Mouse (Mus musculus): Measurements from ENCODE around the gene Tbr1. TPM values are rescaled to one million over a fixed set of nuclear protein-coding genes. Genes with fewer than 3 reads are reported as not detected.

The Tbr1 gene
- polyA plus RNA-seq, 1 experiment from 2014 or later, result 42.2 TPM

DNA sequence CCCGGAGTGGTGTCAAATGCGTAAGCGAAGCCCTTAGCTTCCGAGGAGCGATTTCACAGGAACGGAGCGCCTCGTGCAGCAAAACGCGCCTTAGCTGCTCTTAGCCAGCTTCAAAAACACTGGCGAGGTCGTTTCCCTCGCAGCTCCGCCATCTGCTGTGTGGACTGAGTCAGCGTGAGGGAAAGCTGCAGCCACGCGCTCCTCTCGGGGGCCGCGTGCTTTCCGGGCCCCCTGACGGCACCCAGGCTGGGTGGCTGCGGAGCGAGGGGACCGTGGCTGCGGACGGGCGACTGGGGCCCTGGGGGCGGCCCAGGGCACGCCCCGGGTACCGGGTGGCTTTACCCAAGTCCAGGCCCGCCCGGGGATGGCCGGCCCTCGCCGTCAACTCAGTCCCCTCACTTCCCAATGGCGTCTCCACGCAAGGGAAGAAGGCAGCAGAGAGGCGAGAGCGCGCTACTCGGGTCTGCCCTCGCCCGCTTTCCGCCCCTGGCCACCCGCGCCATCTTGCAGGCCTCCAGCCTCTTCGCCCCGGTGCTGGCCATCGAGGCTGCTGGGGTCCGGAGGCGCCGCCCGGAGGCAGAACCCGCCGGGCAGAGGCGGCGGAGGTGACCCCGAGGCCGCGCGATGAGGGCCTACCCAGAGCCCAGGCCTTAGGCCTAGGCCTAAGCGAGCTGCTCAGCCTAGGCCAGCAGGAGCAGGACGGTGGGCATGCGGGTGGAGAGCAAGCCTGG is 13.0 kb downstream of the Tbr1 start:
- Histone ChIP-seq H3K4me3 (replicated peaks; ENCODE audit: low read length) (peak overlapping the region; percentile 47), H3K27me3 (replicated peaks; ENCODE audit: control insufficient read depth, insufficient read depth, low read length) (peaks cover 3% of the 10 kb centered on the region), H3K36me3 (ENCODE audit: control insufficient read depth, insufficient read depth) (no peaks in the 10 kb centered on the region), H3K4me1 (replicated peaks; ENCODE audit: control insufficient read depth, insufficient read depth, low read length) (peaks cover 18% of the 10 kb centered on the region), H3K9me3 (ENCODE audit: control insufficient read depth, low read length) (no peaks in the 10 kb centered on the region), H3K9ac (replicated peaks; ENCODE audit: low read depth, low read length) (peak overlapping the region; percentile 77), H3K4me2 (ENCODE audit: low read length) (peak overlapping the region; percentile 87), H3K27ac (ENCODE audit: low read length) (peak overlapping the region; percentile 93)
- WGBS, result 5% methylated on average over 65 of the region's 66 CpGs
- ATAC-seq, result peak; percentile 73

DNA sequence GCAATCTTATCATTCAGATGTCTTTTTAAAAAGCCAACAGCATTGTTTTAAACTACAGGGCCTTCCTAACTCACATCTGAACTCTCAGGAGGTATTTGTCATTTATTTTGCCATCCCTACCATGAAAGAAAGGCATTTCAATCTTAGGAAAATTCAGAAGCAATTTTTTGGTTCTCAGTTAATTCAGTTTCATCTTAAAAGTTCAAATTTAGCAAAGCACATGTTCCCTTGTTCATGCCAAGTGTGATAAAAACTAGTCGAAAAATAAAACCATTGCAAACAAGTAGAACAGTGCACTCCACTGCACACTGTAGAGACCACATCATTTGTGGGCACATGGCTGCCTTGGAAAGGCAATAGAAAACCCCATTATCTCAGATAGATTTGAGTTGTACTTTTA is 15.5 kb downstream of the Tbr1 start:
- H3K4me3 ChIP-seq (replicated peaks; ENCODE audit: low read length), result no peak overlapping the region
- H3K36me3 ChIP-seq (ENCODE audit: control insufficient read depth, insufficient read depth), result no peaks in the 10 kb centered on the region
- no peak overlapping the region for H3K27ac ChIP-seq (ENCODE audit: low read length)
- H3K4me1 ChIP-seq (replicated peaks; ENCODE audit: control insufficient read depth, insufficient read depth, low read length), result peaks cover 7% of the 10 kb centered on the region
- H3K27me3 ChIP-seq (replicated peaks; ENCODE audit: control insufficient read depth, insufficient read depth, low read length), result no peaks in the 10 kb centered on the region
- WGBS, result 65% methylated on average over 1 of the region's 1 CpGs
- no peaks in the 10 kb centered on the region for H3K9me3 ChIP-seq (ENCODE audit: control insufficient read depth, low read length)
- no peak for ATAC-seq
- H3K4me2 ChIP-seq (ENCODE audit: low read length), result no peak overlapping the region
- H3K9ac ChIP-seq (replicated peaks; ENCODE audit: low read depth, low read length), result no peak overlapping the region

GRCm38 (mm10) chr2:61820203-61820602 is 17.5 kb downstream of the Tbr1 start:
- Histone ChIP-seq H3K27me3 (replicated peaks; ENCODE audit: control insufficient read depth, insufficient read depth, low read length) (no peaks in the 10 kb centered on the region), H3K4me3 (replicated peaks; ENCODE audit: low read length) (no peak overlapping the region), H3K27ac (ENCODE audit: low read length) (no peak overlapping the region), H3K4me2 (ENCODE audit: low read length) (no peak overlapping the region), H3K4me1 (replicated peaks; ENCODE audit: control insufficient read depth, insufficient read depth, low read length) (peaks cover 7% of the 10 kb centered on the region), H3K9ac (replicated peaks; ENCODE audit: low read depth, low read length) (no peak overlapping the region), H3K36me3 (ENCODE audit: control insufficient read depth, insufficient read depth) (no peaks in the 10 kb centered on the region), H3K9me3 (ENCODE audit: control insufficient read depth, low read length) (no peaks in the 10 kb centered on the region)
- 67% methylated on average over 4 of the region's 4 CpGs for WGBS
- ATAC-seq, result no peak

- WGBS, result 93% methylated on average over 1 of the region's 1 CpGs
- no peaks in the 10 kb centered on the region for H3K9me3 ChIP-seq (ENCODE audit: control insufficient read depth, low read length)
Measured at GRCm38 (mm10) chr2:61823426-61824140, 20.9 kb downstream of the Tbr1 start.

GRCm38 (mm10) chr2:61837243-61837806 is 34.6 kb downstream of the Tbr1 start:
- Histone ChIP-seq H3K9ac (replicated peaks; ENCODE audit: low read depth, low read length) (no peak overlapping the region), H3K36me3 (ENCODE audit: control insufficient read depth, insufficient read depth) (no peaks in the 10 kb centered on the region), H3K9me3 (ENCODE audit: control insufficient read depth, low read length) (no peaks in the 10 kb centered on the region), H3K27me3 (replicated peaks; ENCODE audit: control insufficient read depth, insufficient read depth, low read length) (no peaks in the 10 kb centered on the region), H3K4me2 (ENCODE audit: low read length) (no peak overlapping the region), H3K27ac (ENCODE audit: low read length) (no peak overlapping the region), H3K4me3 (replicated peaks; ENCODE audit: low read length) (no peak overlapping the region), H3K4me1 (replicated peaks; ENCODE audit: control insufficient read depth, insufficient read depth, low read length) (no peaks in the 10 kb centered on the region; the same call in 1 of the 2 replicates)
- peak; percentile 76 for ATAC-seq
- WGBS, result 48% methylated on average over 2 of the region's 2 CpGs

More at GRCm38 (mm10) chr2:61823426-61824140, 20.9 kb downstream of the Tbr1 start:
- H3K4me3 ChIP-seq (replicated peaks; ENCODE audit: low read length), result no peak overlapping the region
- H3K36me3 ChIP-seq (ENCODE audit: control insufficient read depth, insufficient read depth), result no peaks in the 10 kb centered on the region
- no peak for ATAC-seq
- H3K4me2 ChIP-seq (ENCODE audit: low read length), result no peak overlapping the region
- no peaks in the 10 kb centered on the region for H3K27me3 ChIP-seq (replicated peaks; ENCODE audit: control insufficient read depth, insufficient read depth, low read length)
- no peak overlapping the region for H3K27ac ChIP-seq (ENCODE audit: low read length)
- H3K4me1 ChIP-seq (replicated peaks; ENCODE audit: control insufficient read depth, insufficient read depth, low read length), result no peaks in the 10 kb centered on the region
- H3K9ac ChIP-seq (replicated peaks; ENCODE audit: low read depth, low read length), result no peak overlapping the region

Small RNA genes within 50 kb of the gene (microRNA-seq; reads per million reads assigned to microRNA genes)
- gene Gm22403, result not detected

Other genes with a start within 250 kb of the Tbr1 start
- 30.0 and 33.6 TPM in 2 replicates for gene Tank, start 224.3 kb upstream of the Tbr1 start, polyA plus RNA-seq (2015; fragmentation: Nextera tagmentation; extraction: Ambion mirVana)
- 253 and 271 TPM in 2 replicates for gene Psmd14, start 91.2 kb upstream of the Tbr1 start, polyA plus RNA-seq (2015; fragmentation: Nextera tagmentation; extraction: Ambion mirVana)
- gene Slc4a10, start 243.5 kb downstream of the Tbr1 start, polyA plus RNA-seq (2015; fragmentation: Nextera tagmentation; extraction: Ambion mirVana), result 9.7 and 13.8 TPM in 2 replicates